Mouse (Mus musculus): Measurements from ENCODE around the gene Il18r1. TPM values are rescaled to one million over a fixed set of nuclear protein-coding genes. Genes with fewer than 3 reads are reported as not detected.

Gene Il18r1
- total RNA-seq, 2 experiments from 2014 or later = not detected

- DNase-seq (ENCODE audit: low spot score in 2 of 2) = no peak
- intact Hi-C loops (cut with DNase I) = no loop called here
Observed at GRCm38 (mm10) chr1:40476756-40477155, 11.4 kb downstream of the Il18r1 start.

GRCm38 (mm10) chr1:40479505-40479923 lies 14.2 kb downstream of the Il18r1 start:
- no peak for DNase-seq (ENCODE audit: low spot score in 2 of 2)
- intact Hi-C loops (cut with DNase I) = no loop called here

- no peak for DNase-seq (ENCODE audit: low spot score in 2 of 2)
- intact Hi-C loops (cut with DNase I) = no loop called here
Observed at GRCm38 (mm10) chr1:40494594-40494993, 29.2 kb downstream of the Il18r1 start.

- intact Hi-C loops (cut with DNase I) = no loop called here
Observed at GRCm38 (mm10) chr1:40499708-40500107, 34.4 kb downstream of the Il18r1 start.

GRCm38 (mm10) chr1:40501126-40501525 lies 35.8 kb downstream of the Il18r1 start:
- no peak for DNase-seq (ENCODE audit: low spot score in 2 of 2)
- intact Hi-C loops (cut with DNase I) = no loop called here

More at GRCm38 (mm10) chr1:40499708-40500107, 34.4 kb downstream of the Il18r1 start:
- DNase-seq (ENCODE audit: low spot score in 2 of 2) = no peak

- DNase-seq (ENCODE audit: low spot score in 2 of 2) = peak in 1 of 2 experiments; percentile 28
- intact Hi-C loops (cut with DNase I) = no loop called here
Observed at GRCm38 (mm10) chr1:40501546-40502398, 36.4 kb downstream of the Il18r1 start.

- DNase-seq (ENCODE audit: low spot score in 2 of 2) = no peak
- intact Hi-C loops (cut with DNase I) = no loop called here
Observed at GRCm38 (mm10) chr1:40504548-40504947, 39.2 kb downstream of the Il18r1 start.

GRCm38 (mm10) chr1:40514851-40515585 lies 49.7 kb downstream of the Il18r1 start, which contains the start of gene Il18rap:
Gene Il18rap (plus strand): TSS chr1:40515362.
- no peak for DNase-seq (ENCODE audit: low spot score in 2 of 2)

GRCm38 (mm10) chr1:40516364-40516763 lies 51.0 kb downstream of the Il18r1 start:
- intact Hi-C loops (cut with DNase I) = no loop called here
- no peak for DNase-seq (ENCODE audit: low spot score in 2 of 2)

More at GRCm38 (mm10) chr1:40514851-40515585, 49.7 kb downstream of the Il18r1 start, which contains the start of gene Il18rap:
- intact Hi-C loops (cut with DNase I) = no loop called here

GRCm38 (mm10) chr1:40522918-40523317 lies 57.6 kb downstream of the Il18r1 start:
- DNase-seq (ENCODE audit: low spot score in 2 of 2) = no peak
- intact Hi-C loops (cut with DNase I) = no loop called here

GRCm38 (mm10) chr1:40523971-40524722 lies 58.8 kb downstream of the Il18r1 start:
- no peak for DNase-seq (ENCODE audit: low spot score in 2 of 2)
- intact Hi-C loops (cut with DNase I) = no loop called here

- no peak for DNase-seq (ENCODE audit: low spot score in 2 of 2)
- intact Hi-C loops (cut with DNase I) = no loop called here
Observed at GRCm38 (mm10) chr1:40529287-40529686, 63.9 kb downstream of the Il18r1 start.

GRCm38 (mm10) chr1:40537577-40537976 lies 72.2 kb downstream of the Il18r1 start:
- intact Hi-C loops (cut with DNase I) = no loop called here
- peak in 1 of 2 experiments; percentile 9 for DNase-seq (ENCODE audit: low spot score in 2 of 2)

GRCm38 (mm10) chr1:40544650-40545049 lies 79.3 kb downstream of the Il18r1 start:
- intact Hi-C loops (cut with DNase I) = loop anchor here (1.0 to 5.0 kb wide), 3 partner anchors 164 to 857 kb away; no protein-coding TSS in a partner anchor
- DNase-seq (ENCODE audit: low spot score in 2 of 2) = peak; percentile 74

- no peak for DNase-seq (ENCODE audit: low spot score in 2 of 2)
- intact Hi-C loops (cut with DNase I) = no loop called here
Observed at GRCm38 (mm10) chr1:40546645-40547044, 81.3 kb downstream of the Il18r1 start.

- no peak for DNase-seq (ENCODE audit: low spot score in 2 of 2)
- intact Hi-C loops (cut with DNase I) = no loop called here
Observed at GRCm38 (mm10) chr1:40547064-40547572, 81.8 kb downstream of the Il18r1 start.

- DNase-seq (ENCODE audit: low spot score in 2 of 2) = no peak
- intact Hi-C loops (cut with DNase I) = no loop called here
Observed at GRCm38 (mm10) chr1:40547762-40548161, 82.4 kb downstream of the Il18r1 start.
